Mouse (Mus musculus) heart, embryonic 13.5 days (tissue): ENCODE results near the gene Dao. TPM values are rescaled to one million over a fixed set of nuclear protein-coding genes. Genes with fewer than 3 reads are reported as not detected.

Source experiments
- ATAC-seq: fragments of 200-750 bp; cut with Nextera tagmentation; 2 replicates; pipeline ENCODE4 v1.8.0; 2017; ENCODE audit warnings: moderate TSS enrichment; ENCODE audit not compliant: insufficient number of reproducible peaks, low FRiP score, low TSS enrichment; ENCODE audit errors: extremely low read depth
- H3K27ac ChIP-seq: fragments of 300-500 bp; sonication (generic); replicated peaks from 2 replicates; pipeline ENCODE4 v1.5.1; 2015; ENCODE audit warnings: moderate library complexity, mild to moderate bottlenecking, inconsistent platforms
- H3K27me3 ChIP-seq: fragments of 300-500 bp; sonication (generic); replicated peaks from 2 replicates; pipeline ENCODE4 v1.6.1; 2015; ENCODE audit warnings: mild to moderate bottlenecking, inconsistent platforms
- H3K36me3 ChIP-seq: fragments of 300-500 bp; sonication (generic); 2 replicates; pipeline ENCODE4 v1.6.1; 2015; ENCODE audit warnings: mild to moderate bottlenecking, inconsistent platforms
- H3K4me1 ChIP-seq: fragments of 300-500 bp; sonication (generic); 2 replicates; pipeline ENCODE4 v1.6.1; 2015; ENCODE audit warnings: inconsistent platforms
- H3K4me2 ChIP-seq: fragments of 300-500 bp; sonication (generic); 2 replicates; pipeline ENCODE4 v1.6.1; 2015; ENCODE audit warnings: inconsistent platforms, mild to moderate bottlenecking, moderate library complexity
- H3K4me3 ChIP-seq: fragments of 300-500 bp; sonication (generic); 2 replicates; pipeline ENCODE4 v1.5.1; 2015; ENCODE audit warnings: moderate library complexity, mild to moderate bottlenecking, inconsistent platforms
- H3K9ac ChIP-seq: fragments of 300-500 bp; sonication (generic); 2 replicates; pipeline ENCODE4 v1.6.1; 2015; ENCODE audit warnings: inconsistent platforms, mild to moderate bottlenecking, moderate library complexity
- H3K9me3 ChIP-seq: fragments of 300-500 bp; sonication (generic); 2 replicates; pipeline ENCODE4 v1.6.1; 2016; ENCODE audit warnings: inconsistent platforms
- WGBS: fragments of 180-500 bp; shearing (Covaris S2); methylation state at CpG from one replicate; pipeline ENCODE4 v1.1.7; 2015; ENCODE audit warnings: mixed read lengths; 5-methylcytosine and 5-hydroxymethylcytosine counted together
- polyA plus RNA-seq: library from polyadenylated mRNA; unstranded; fragments of >200 nt; fragmentation: Nextera tagmentation; extraction: Ambion mirVana; gene quantifications from 2 replicates; pipeline ENCODE4 v1.2.1, GENCODE M21; 2015

Gene Dao
- polyA plus RNA-seq, 1 experiment from 2014 or later: not detected

GRCm38 (mm10) chr5:113971434-113971960 is 32.0 kb upstream of the Dao start:
- no peak overlapping the region for H3K27ac ChIP-seq

GRCm38 (mm10) chr5:113972589-113973515 is 30.7 kb upstream of the Dao start:
- Histone ChIP-seq H3K27ac (peak overlapping the region; percentile 89), H3K9ac (peak overlapping the region; percentile 69), H3K4me2 (peak overlapping the region; percentile 62), H3K27me3 (no peaks in the 10 kb centered on the region), H3K4me1 (peaks cover 63% of the 10 kb centered on the region), H3K36me3 (peaks cover 38% of the 10 kb centered on the region), H3K4me3 (peak overlapping the region; percentile 20), H3K9me3 (no peaks in the 10 kb centered on the region)
- 0 out of 2 replicates have a peak, but pooled peaks have one; percentile 5 for ATAC-seq
- 18% methylated on average over 18 of the region's 18 CpGs for WGBS

More at GRCm38 (mm10) chr5:113971434-113971960, 32.0 kb upstream of the Dao start:
- no peak for ATAC-seq
- H3K4me2 ChIP-seq: no peak overlapping the region
- WGBS: 79% methylated on average over 10 of the region's 10 CpGs
- H3K4me3 ChIP-seq: no peak overlapping the region
- no peak overlapping the region for H3K9ac ChIP-seq
- H3K9me3 ChIP-seq: no peaks in the 10 kb centered on the region
- no peaks in the 10 kb centered on the region for H3K27me3 ChIP-seq
- peaks cover 40% of the 10 kb centered on the region for H3K36me3 ChIP-seq
- peaks cover 58% of the 10 kb centered on the region for H3K4me1 ChIP-seq

GRCm38 (mm10) chr5:113973790-113974189 is 29.7 kb upstream of the Dao start:
- ATAC-seq: no peak
- H3K4me3 ChIP-seq: peak overlapping the region; percentile 36
- peaks cover 38% of the 10 kb centered on the region for H3K36me3 ChIP-seq
- H3K9me3 ChIP-seq: no peaks in the 10 kb centered on the region
- peak overlapping the region; percentile 74 for H3K9ac ChIP-seq
- WGBS: 59% methylated on average over 8 of the region's 8 CpGs
- peak overlapping the region; percentile 62 for H3K4me2 ChIP-seq
- peaks cover 71% of the 10 kb centered on the region for H3K4me1 ChIP-seq
- H3K27ac ChIP-seq: peak overlapping the region; percentile 89
- H3K27me3 ChIP-seq: no peaks in the 10 kb centered on the region

- Histone ChIP-seq H3K4me3 (peak overlapping the region; percentile 36), H3K9ac (peak overlapping the region; percentile 74), H3K27me3 (no peaks in the 10 kb centered on the region), H3K4me2 (peak overlapping the region; percentile 62), H3K27ac (peak overlapping the region; percentile 89), H3K36me3 (peaks cover 30% of the 10 kb centered on the region), H3K4me1 (peaks cover 71% of the 10 kb centered on the region), H3K9me3 (no peaks in the 10 kb centered on the region)
- no peak for ATAC-seq
- 14% methylated on average over 15 of the region's 15 CpGs for WGBS
Observed at GRCm38 (mm10) chr5:113974576-113974975, 28.9 kb upstream of the Dao start.

GRCm38 (mm10) chr5:113975538-113976215 is 27.8 kb upstream of the Dao start:
- no peak overlapping the region for H3K4me3 ChIP-seq
- 0 out of 2 replicates have a peak, but pooled peaks have one; percentile 23 for ATAC-seq
- peak overlapping the region; percentile 15; the same call in 1 of the 2 replicates for H3K9ac ChIP-seq
- peaks cover 81% of the 10 kb centered on the region for H3K4me1 ChIP-seq
- peak overlapping the region; percentile 89 for H3K27ac ChIP-seq
- no peaks in the 10 kb centered on the region for H3K9me3 ChIP-seq
- 48% methylated on average over 9 of the region's 9 CpGs for WGBS
- H3K4me2 ChIP-seq: peak overlapping the region; percentile 62
- peaks cover 21% of the 10 kb centered on the region for H3K36me3 ChIP-seq
- H3K27me3 ChIP-seq: no peaks in the 10 kb centered on the region

GRCm38 (mm10) chr5:113976597-113976996 is 26.9 kb upstream of the Dao start:
- H3K27me3 ChIP-seq: no peaks in the 10 kb centered on the region
- H3K4me2 ChIP-seq: no peak overlapping the region
- H3K27ac ChIP-seq: peak overlapping the region; percentile 41; the same call in 1 of the 2 replicates
- ATAC-seq: no peak
- H3K4me1 ChIP-seq: peaks cover 88% of the 10 kb centered on the region
- no peaks in the 10 kb centered on the region for H3K9me3 ChIP-seq
- no peak overlapping the region for H3K4me3 ChIP-seq
- peaks cover 28% of the 10 kb centered on the region for H3K36me3 ChIP-seq
- 80% methylated on average over 8 of the region's 8 CpGs for WGBS
- H3K9ac ChIP-seq: 0 out of 2 replicates have a peak overlapping the region, but pooled peaks have one; percentile 7

GRCm38 (mm10) chr5:113977309-113977708 is 26.2 kb upstream of the Dao start:
- Histone ChIP-seq H3K4me1 (peaks cover 88% of the 10 kb centered on the region), H3K36me3 (peaks cover 31% of the 10 kb centered on the region), H3K9me3 (no peaks in the 10 kb centered on the region), H3K4me2 (no peak overlapping the region), H3K9ac (0 out of 2 replicates have a peak overlapping the region, but pooled peaks have one; percentile 7), H3K27ac (peak overlapping the region; percentile 41), H3K27me3 (no peaks in the 10 kb centered on the region), H3K4me3 (no peak overlapping the region)
- WGBS: 70% methylated on average over 8 of the region's 8 CpGs
- no peak for ATAC-seq

GRCm38 (mm10) chr5:113980511-113980910 is 23.0 kb upstream of the Dao start:
- 71% methylated on average over 1 of the region's 1 CpGs for WGBS
- H3K4me1 ChIP-seq: peaks cover 84% of the 10 kb centered on the region

GRCm38 (mm10) chr5:113981171-113981570 is 22.3 kb upstream of the Dao start:
- Histone ChIP-seq H3K4me2 (no peak overlapping the region), H3K27ac (no peak overlapping the region)

More at GRCm38 (mm10) chr5:113980511-113980910, 23.0 kb upstream of the Dao start:
- Histone ChIP-seq H3K9me3 (no peaks in the 10 kb centered on the region), H3K9ac (no peak overlapping the region), H3K27ac (no peak overlapping the region), H3K27me3 (no peaks in the 10 kb centered on the region), H3K4me2 (no peak overlapping the region), H3K4me3 (no peak overlapping the region), H3K36me3 (peaks cover 38% of the 10 kb centered on the region)
- ATAC-seq: no peak

GRCm38 (mm10) chr5:113981843-113982242 is 21.7 kb upstream of the Dao start:
- H3K4me1 ChIP-seq: peaks cover 84% of the 10 kb centered on the region
- peaks cover 33% of the 10 kb centered on the region for H3K36me3 ChIP-seq
- H3K27me3 ChIP-seq: no peaks in the 10 kb centered on the region
- ATAC-seq: no peak
- H3K9me3 ChIP-seq: no peaks in the 10 kb centered on the region
- H3K9ac ChIP-seq: peak overlapping the region; percentile 5; the same call in 1 of the 2 replicates
- H3K4me2 ChIP-seq: no peak overlapping the region
- H3K4me3 ChIP-seq: no peak overlapping the region
- 54% methylated on average over 8 of the region's 8 CpGs for WGBS
- H3K27ac ChIP-seq: 0 out of 2 replicates have a peak overlapping the region, but pooled peaks have one; percentile 7

More at GRCm38 (mm10) chr5:113981171-113981570, 22.3 kb upstream of the Dao start:
- Histone ChIP-seq H3K9ac (no peak overlapping the region), H3K4me3 (no peak overlapping the region), H3K4me1 (peaks cover 84% of the 10 kb centered on the region), H3K36me3 (peaks cover 38% of the 10 kb centered on the region), H3K9me3 (no peaks in the 10 kb centered on the region), H3K27me3 (no peaks in the 10 kb centered on the region)
- WGBS: 78% methylated on average over 6 of the region's 6 CpGs
- ATAC-seq: no peak

GRCm38 (mm10) chr5:113983541-113983940 is 20.0 kb upstream of the Dao start:
- H3K36me3 ChIP-seq: peaks cover 30% of the 10 kb centered on the region
- H3K27ac ChIP-seq: no peak overlapping the region
- H3K4me1 ChIP-seq: peaks cover 74% of the 10 kb centered on the region
- no peak overlapping the region for H3K4me3 ChIP-seq
- 35% methylated on average over 6 of the region's 6 CpGs for WGBS
- H3K9me3 ChIP-seq: no peaks in the 10 kb centered on the region
- H3K9ac ChIP-seq: peak overlapping the region; percentile 40
- H3K4me2 ChIP-seq: peak overlapping the region; percentile 6; the same call in 1 of the 2 replicates
- no peak for ATAC-seq
- no peaks in the 10 kb centered on the region for H3K27me3 ChIP-seq
